Mouse (Mus musculus): ENCODE results near the gene Aldh1l1. TPM values are rescaled to one million over a fixed set of nuclear protein-coding genes. Genes with fewer than 3 reads are reported as not detected.

Aldh1l1 gene
- polyA plus RNA-seq, 1 experiment from 2014 or later: 6.5 TPM

- Histone ChIP-seq H3K9me3 (replicated peaks; ENCODE audit: control insufficient read depth, low read length) (no peaks in the 10 kb centered on the region; the same call in 1 of the 2 replicates), H3K4me2 (ENCODE audit: low read depth, low read length) (peak overlapping the region; percentile 13; the same call in 1 of the 2 replicates), H3K9ac (ENCODE audit: low read length) (peak overlapping the region; percentile 42; the same call in 1 of the 2 replicates), H3K27me3 (ENCODE audit: control insufficient read depth, insufficient read depth, low read length) (no peaks in the 10 kb centered on the region), H3K27ac (ENCODE audit: low read length) (peak overlapping the region; percentile 85), H3K4me3 (ENCODE audit: low read length) (no peak overlapping the region), H3K36me3 (ENCODE audit: control insufficient read depth, insufficient read depth) (no peaks in the 10 kb centered on the region), H3K4me1 (ENCODE audit: control insufficient read depth, insufficient read depth, low read length) (peaks cover 45% of the 10 kb centered on the region)
- 20% methylated on average over 4 of the region's 4 CpGs for WGBS
- peak; percentile 66 for ATAC-seq (replicated peaks; ENCODE audit: extremely low read depth, insufficient read depth, low FRiP score)
Observed at GRCm38 (mm10) chr6:90508197-90508624, 22.0 kb downstream of the Aldh1l1 start.

- Histone ChIP-seq H3K27ac (ENCODE audit: low read length) (peak overlapping the region; percentile 85), H3K4me1 (ENCODE audit: control insufficient read depth, insufficient read depth, low read length) (peaks cover 45% of the 10 kb centered on the region), H3K4me2 (ENCODE audit: low read depth, low read length) (0 out of 2 replicates have a peak overlapping the region, but pooled peaks have one; percentile 16), H3K9me3 (replicated peaks; ENCODE audit: control insufficient read depth, low read length) (no peaks in the 10 kb centered on the region; the same call in 1 of the 2 replicates), H3K27me3 (ENCODE audit: control insufficient read depth, insufficient read depth, low read length) (no peaks in the 10 kb centered on the region), H3K9ac (ENCODE audit: low read length) (0 out of 2 replicates have a peak overlapping the region, but pooled peaks have one; percentile 22), H3K4me3 (ENCODE audit: low read length) (no peak overlapping the region), H3K36me3 (ENCODE audit: control insufficient read depth, insufficient read depth) (no peaks in the 10 kb centered on the region)
- peak; percentile 75 for ATAC-seq (replicated peaks; ENCODE audit: extremely low read depth, insufficient read depth, low FRiP score)
- 28% methylated on average over 6 of the region's 6 CpGs for WGBS
Observed at GRCm38 (mm10) chr6:90509085-90509484, 22.9 kb downstream of the Aldh1l1 start.

GRCm38 (mm10) chr6:90512416-90512815, 26.2 kb downstream of the Aldh1l1 start:
- Histone ChIP-seq H3K9me3 (replicated peaks; ENCODE audit: control insufficient read depth, low read length) (no peaks in the 10 kb centered on the region), H3K4me2 (ENCODE audit: low read depth, low read length) (no peak overlapping the region), H3K36me3 (ENCODE audit: control insufficient read depth, insufficient read depth) (no peaks in the 10 kb centered on the region), H3K4me3 (ENCODE audit: low read length) (no peak overlapping the region), H3K9ac (ENCODE audit: low read length) (no peak overlapping the region), H3K4me1 (ENCODE audit: control insufficient read depth, insufficient read depth, low read length) (peaks cover 30% of the 10 kb centered on the region), H3K27ac (ENCODE audit: low read length) (no peak overlapping the region), H3K27me3 (ENCODE audit: control insufficient read depth, insufficient read depth, low read length) (no peaks in the 10 kb centered on the region)
- no peak for ATAC-seq (replicated peaks; ENCODE audit: extremely low read depth, insufficient read depth, low FRiP score)
- 87% methylated on average over 5 of the region's 5 CpGs for WGBS

- H3K27me3 ChIP-seq (ENCODE audit: control insufficient read depth, insufficient read depth, low read length): no peaks in the 10 kb centered on the region
- no peak for ATAC-seq (replicated peaks; ENCODE audit: extremely low read depth, insufficient read depth, low FRiP score)
Observed at GRCm38 (mm10) chr6:90513074-90513856, 27.0 kb downstream of the Aldh1l1 start.

GRCm38 (mm10) chr6:90514369-90514768, 28.1 kb downstream of the Aldh1l1 start:
- H3K9me3 ChIP-seq (replicated peaks; ENCODE audit: control insufficient read depth, low read length): no peaks in the 10 kb centered on the region
- no peak overlapping the region for H3K27ac ChIP-seq (ENCODE audit: low read length)
- no peaks in the 10 kb centered on the region for H3K27me3 ChIP-seq (ENCODE audit: control insufficient read depth, insufficient read depth, low read length)
- H3K9ac ChIP-seq (ENCODE audit: low read length): peak overlapping the region; percentile 38; the same call in 1 of the 2 replicates
- no peak overlapping the region for H3K4me3 ChIP-seq (ENCODE audit: low read length)
- H3K36me3 ChIP-seq (ENCODE audit: control insufficient read depth, insufficient read depth): no peaks in the 10 kb centered on the region
- ATAC-seq (replicated peaks; ENCODE audit: extremely low read depth, insufficient read depth, low FRiP score): no peak
- peaks cover 11% of the 10 kb centered on the region for H3K4me1 ChIP-seq (ENCODE audit: control insufficient read depth, insufficient read depth, low read length)
- no peak overlapping the region for H3K4me2 ChIP-seq (ENCODE audit: low read depth, low read length)

More at GRCm38 (mm10) chr6:90513074-90513856, 27.0 kb downstream of the Aldh1l1 start:
- no peak overlapping the region for H3K4me3 ChIP-seq (ENCODE audit: low read length)
- H3K4me1 ChIP-seq (ENCODE audit: control insufficient read depth, insufficient read depth, low read length): peaks cover 22% of the 10 kb centered on the region
- no peak overlapping the region for H3K27ac ChIP-seq (ENCODE audit: low read length)
- H3K9me3 ChIP-seq (replicated peaks; ENCODE audit: control insufficient read depth, low read length): no peaks in the 10 kb centered on the region
- H3K4me2 ChIP-seq (ENCODE audit: low read depth, low read length): no peak overlapping the region
- 61% methylated on average over 5 of the region's 5 CpGs for WGBS
- H3K9ac ChIP-seq (ENCODE audit: low read length): no peak overlapping the region
- H3K36me3 ChIP-seq (ENCODE audit: control insufficient read depth, insufficient read depth): no peaks in the 10 kb centered on the region

- H3K27me3 ChIP-seq (ENCODE audit: control insufficient read depth, insufficient read depth, low read length): no peaks in the 10 kb centered on the region
- no peak overlapping the region for H3K4me3 ChIP-seq (ENCODE audit: low read length)
- peaks cover 5% of the 10 kb centered on the region for H3K4me1 ChIP-seq (ENCODE audit: control insufficient read depth, insufficient read depth, low read length)
- no peak overlapping the region; the same call in 1 of the 2 replicates for H3K27ac ChIP-seq (ENCODE audit: low read length)
- 0 out of 2 replicates have a peak overlapping the region, but pooled peaks have one; percentile 15 for H3K9ac ChIP-seq (ENCODE audit: low read length)
- no peak overlapping the region for H3K4me2 ChIP-seq (ENCODE audit: low read depth, low read length)
- peak; percentile 61 for ATAC-seq (replicated peaks; ENCODE audit: extremely low read depth, insufficient read depth, low FRiP score)
- no peaks in the 10 kb centered on the region for H3K9me3 ChIP-seq (replicated peaks; ENCODE audit: control insufficient read depth, low read length)
- WGBS: 28% methylated on average over 4 of the region's 4 CpGs
- no peaks in the 10 kb centered on the region for H3K36me3 ChIP-seq (ENCODE audit: control insufficient read depth, insufficient read depth)
Observed at GRCm38 (mm10) chr6:90514883-90515405, 28.7 kb downstream of the Aldh1l1 start.

- ATAC-seq (replicated peaks; ENCODE audit: extremely low read depth, insufficient read depth, low FRiP score): no peak
- Histone ChIP-seq H3K36me3 (ENCODE audit: control insufficient read depth, insufficient read depth) (no peaks in the 10 kb centered on the region), H3K27me3 (ENCODE audit: control insufficient read depth, insufficient read depth, low read length) (no peaks in the 10 kb centered on the region), H3K4me2 (ENCODE audit: low read depth, low read length) (no peak overlapping the region), H3K27ac (ENCODE audit: low read length) (no peak overlapping the region), H3K4me1 (ENCODE audit: control insufficient read depth, insufficient read depth, low read length) (peaks cover 4% of the 10 kb centered on the region), H3K9ac (ENCODE audit: low read length) (no peak overlapping the region), H3K4me3 (ENCODE audit: low read length) (no peak overlapping the region), H3K9me3 (replicated peaks; ENCODE audit: control insufficient read depth, low read length) (no peaks in the 10 kb centered on the region)
- WGBS: 42% methylated on average over 3 of the region's 3 CpGs
Observed at GRCm38 (mm10) chr6:90518892-90519291, 32.7 kb downstream of the Aldh1l1 start.

GRCm38 (mm10) chr6:90519375-90519774, 33.1 kb downstream of the Aldh1l1 start:
- no peak overlapping the region for H3K9ac ChIP-seq (ENCODE audit: low read length)
- H3K4me1 ChIP-seq (ENCODE audit: control insufficient read depth, insufficient read depth, low read length): peaks cover 4% of the 10 kb centered on the region
- H3K36me3 ChIP-seq (ENCODE audit: control insufficient read depth, insufficient read depth): no peaks in the 10 kb centered on the region
- H3K27me3 ChIP-seq (ENCODE audit: control insufficient read depth, insufficient read depth, low read length): no peaks in the 10 kb centered on the region
- no peak overlapping the region for H3K4me3 ChIP-seq (ENCODE audit: low read length)
- ATAC-seq (replicated peaks; ENCODE audit: extremely low read depth, insufficient read depth, low FRiP score): no peak
- WGBS: 51% methylated on average over 5 of the region's 5 CpGs
- H3K4me2 ChIP-seq (ENCODE audit: low read depth, low read length): no peak overlapping the region
- no peak overlapping the region for H3K27ac ChIP-seq (ENCODE audit: low read length)
- H3K9me3 ChIP-seq (replicated peaks; ENCODE audit: control insufficient read depth, low read length): no peaks in the 10 kb centered on the region

GRCm38 (mm10) chr6:90526406-90526805, 40.2 kb downstream of the Aldh1l1 start:
- no peak for ATAC-seq (replicated peaks; ENCODE audit: extremely low read depth, insufficient read depth, low FRiP score)
- WGBS: 66% methylated on average over 3 of the region's 3 CpGs
- no peaks in the 10 kb centered on the region for H3K27me3 ChIP-seq (ENCODE audit: control insufficient read depth, insufficient read depth, low read length)
- no peak overlapping the region for H3K9ac ChIP-seq (ENCODE audit: low read length)
- H3K27ac ChIP-seq (ENCODE audit: low read length): no peak overlapping the region
- no peak overlapping the region for H3K4me3 ChIP-seq (ENCODE audit: low read length)
- no peaks in the 10 kb centered on the region for H3K9me3 ChIP-seq (replicated peaks; ENCODE audit: control insufficient read depth, low read length)
- no peaks in the 10 kb centered on the region for H3K36me3 ChIP-seq (ENCODE audit: control insufficient read depth, insufficient read depth)
- H3K4me1 ChIP-seq (ENCODE audit: control insufficient read depth, insufficient read depth, low read length): no peaks in the 10 kb centered on the region
- no peak overlapping the region for H3K4me2 ChIP-seq (ENCODE audit: low read depth, low read length)

Data from heart, embryonic 16.5 days (tissue).